Mouse (Mus musculus): ENCODE results near the gene Pyurf. TPM values are rescaled to one million over a fixed set of nuclear protein-coding genes. Genes with fewer than 3 reads are reported as not detected.

The Pyurf gene
- polyA plus RNA-seq, 2 experiments, result 11.7 to 14.7 TPM

GRCm38 (mm10) chr6:57661295-57661694 lies 30.6 kb downstream of the Pyurf start:
- H3K4me3 ChIP-seq (replicated peaks; ENCODE audit: low read length), result no peak overlapping the region
- WGBS, result 84% methylated on average over 4 of the region's 4 CpGs
- no peaks in the 10 kb centered on the region for H3K9me3 ChIP-seq (ENCODE audit: control insufficient read depth, low read length)
- TF ChIP-seq POLR2A (IDR thresholded peaks at IDR 0.05; ENCODE audit: borderline replicate concordance, extremely low read depth, insufficient read depth, insufficient read length), result no peak
- H3K9ac ChIP-seq (ENCODE audit: low read depth, low read length, severe bottlenecking), result no peak overlapping the region
- H3K4me2 ChIP-seq (replicated peaks; ENCODE audit: low read depth, low read length, severe bottlenecking), result no peak overlapping the region
- no peaks in the 10 kb centered on the region for H3K4me1 ChIP-seq (ENCODE audit: control insufficient read depth, insufficient read depth, low read length)
- no peak overlapping the region for H3K27ac ChIP-seq (replicated peaks; ENCODE audit: low read depth, low read length)
- H3K27me3 ChIP-seq (ENCODE audit: control insufficient read depth, insufficient read depth, low read length), result no peaks in the 10 kb centered on the region
- DNase-seq (ENCODE audit: low spot score) (no peak), ATAC-seq (ENCODE audit: low FRiP score, low read depth) (no peak)
- H3K36me3 ChIP-seq (ENCODE audit: control insufficient read depth, insufficient read depth, low read length), result no peaks in the 10 kb centered on the region

GRCm38 (mm10) chr6:57647256-57647655 lies 44.6 kb downstream of the Pyurf start:
- no peak for TF ChIP-seq POLR2A (IDR thresholded peaks at IDR 0.05; ENCODE audit: borderline replicate concordance, extremely low read depth, insufficient read depth, insufficient read length)
- ATAC-seq (ENCODE audit: low FRiP score, low read depth) (no peak), DNase-seq (ENCODE audit: low spot score) (no peak)
- Histone ChIP-seq H3K9ac (ENCODE audit: low read depth, low read length, severe bottlenecking) (no peak overlapping the region), H3K4me1 (ENCODE audit: control insufficient read depth, insufficient read depth, low read length) (no peaks in the 10 kb centered on the region), H3K27me3 (ENCODE audit: control insufficient read depth, insufficient read depth, low read length) (no peaks in the 10 kb centered on the region), H3K27ac (replicated peaks; ENCODE audit: low read depth, low read length) (no peak overlapping the region), H3K4me3 (replicated peaks; ENCODE audit: low read length) (no peak overlapping the region), H3K36me3 (ENCODE audit: control insufficient read depth, insufficient read depth, low read length) (no peaks in the 10 kb centered on the region), H3K9me3 (ENCODE audit: control insufficient read depth, low read length) (no peaks in the 10 kb centered on the region), H3K4me2 (replicated peaks; ENCODE audit: low read depth, low read length, severe bottlenecking) (no peak overlapping the region)
- WGBS, result 48% methylated on average over 1 of the region's 1 CpGs

GRCm38 (mm10) chr6:57641789-57642188 lies 50.1 kb downstream of the Pyurf start:
- H3K9ac ChIP-seq (ENCODE audit: low read depth, low read length, severe bottlenecking), result no peak overlapping the region
- ATAC-seq (ENCODE audit: low FRiP score, low read depth), result peak; percentile 82
- peaks cover 3% of the 10 kb centered on the region; the same call in 1 of the 2 replicates for H3K4me1 ChIP-seq (ENCODE audit: control insufficient read depth, insufficient read depth, low read length)
- no peak overlapping the region for H3K27ac ChIP-seq (replicated peaks; ENCODE audit: low read depth, low read length)
- WGBS, result 13% methylated on average over 4 of the region's 4 CpGs
- no peak for TF ChIP-seq POLR2A (IDR thresholded peaks at IDR 0.05; ENCODE audit: borderline replicate concordance, extremely low read depth, insufficient read depth, insufficient read length)
- H3K4me3 ChIP-seq (replicated peaks; ENCODE audit: low read length), result no peak overlapping the region
- no peaks in the 10 kb centered on the region for H3K9me3 ChIP-seq (ENCODE audit: control insufficient read depth, low read length)
- no peak overlapping the region for H3K4me2 ChIP-seq (replicated peaks; ENCODE audit: low read depth, low read length, severe bottlenecking)
- DNase-seq (ENCODE audit: low spot score), result peak; percentile 82
- H3K27me3 ChIP-seq (ENCODE audit: control insufficient read depth, insufficient read depth, low read length), result no peaks in the 10 kb centered on the region
- H3K36me3 ChIP-seq (ENCODE audit: control insufficient read depth, insufficient read depth, low read length), result no peaks in the 10 kb centered on the region

GRCm38 (mm10) chr6:57639531-57639930 lies 52.3 kb downstream of the Pyurf start:
- DNase-seq (ENCODE audit: low spot score) (no peak), ATAC-seq (ENCODE audit: low FRiP score, low read depth) (no peak)
- Histone ChIP-seq H3K4me3 (replicated peaks; ENCODE audit: low read length) (no peak overlapping the region), H3K27ac (replicated peaks; ENCODE audit: low read depth, low read length) (no peak overlapping the region), H3K9ac (ENCODE audit: low read depth, low read length, severe bottlenecking) (no peak overlapping the region), H3K4me2 (replicated peaks; ENCODE audit: low read depth, low read length, severe bottlenecking) (no peak overlapping the region), H3K4me1 (ENCODE audit: control insufficient read depth, insufficient read depth, low read length) (peaks cover 3% of the 10 kb centered on the region; the same call in 1 of the 2 replicates), H3K9me3 (ENCODE audit: control insufficient read depth, low read length) (no peaks in the 10 kb centered on the region), H3K27me3 (ENCODE audit: control insufficient read depth, insufficient read depth, low read length) (no peaks in the 10 kb centered on the region), H3K36me3 (ENCODE audit: control insufficient read depth, insufficient read depth, low read length) (no peaks in the 10 kb centered on the region)
- no peak for TF ChIP-seq POLR2A (IDR thresholded peaks at IDR 0.05; ENCODE audit: borderline replicate concordance, extremely low read depth, insufficient read depth, insufficient read length)
- 59% methylated on average over 1 of the region's 1 CpGs for WGBS

Other genes starting within 250 kb of the Pyurf start
- gene Ppm1k, start 156.6 kb downstream of the Pyurf start, polyA plus RNA-seq (2012; rRNA removed), result 4.0 and 4.2 TPM in 2 replicates
- gene Ppm1k, start 156.6 kb downstream of the Pyurf start, polyA plus RNA-seq (2014; fragmentation: Nextera tagmentation; extraction: Ambion mirVana), result 3.4 and 4.7 TPM in 2 replicates
- gene Herc6, start 111.1 kb downstream of the Pyurf start, polyA plus RNA-seq (2012; rRNA removed), result 1.7 and 3.4 TPM in 2 replicates
- gene Herc6, start 111.1 kb downstream of the Pyurf start, polyA plus RNA-seq (2014; fragmentation: Nextera tagmentation; extraction: Ambion mirVana), result 1.4 and 2.2 TPM in 2 replicates
- gene Lancl2, start 10.5 kb upstream of the Pyurf start, polyA plus RNA-seq (2012; rRNA removed), result 15.5 and 17.8 TPM in 2 replicates
- gene Lancl2, start 10.5 kb upstream of the Pyurf start, polyA plus RNA-seq (2014; fragmentation: Nextera tagmentation; extraction: Ambion mirVana), result 23.0 and 27.6 TPM in 2 replicates
- 46.2 and 46.3 TPM in 2 replicates for gene Vopp1, start 133.1 kb upstream of the Pyurf start, polyA plus RNA-seq (2012; rRNA removed)
- 27.5 and 31.9 TPM in 2 replicates for gene Vopp1, start 133.1 kb upstream of the Pyurf start, polyA plus RNA-seq (2014; fragmentation: Nextera tagmentation; extraction: Ambion mirVana)
- gene Vmn1r21, start 158.3 kb upstream of the Pyurf start, polyA plus RNA-seq (2012; rRNA removed), result not detected in 2 replicates
- gene Vmn1r21, start 158.3 kb upstream of the Pyurf start, polyA plus RNA-seq (2014; fragmentation: Nextera tagmentation; extraction: Ambion mirVana), result not detected in 2 replicates
- gene Vmn1r22, start 215.9 kb upstream of the Pyurf start, polyA plus RNA-seq (2012; rRNA removed), result not detected in 2 replicates
- gene Vmn1r22, start 215.9 kb upstream of the Pyurf start, polyA plus RNA-seq (2014; fragmentation: Nextera tagmentation; extraction: Ambion mirVana), result not detected in 2 replicates
- gene Vmn1r23, start 234.8 kb upstream of the Pyurf start, polyA plus RNA-seq (2012; rRNA removed), result not detected in 2 replicates
- not detected in 2 replicates for gene Vmn1r23, start 234.8 kb upstream of the Pyurf start, polyA plus RNA-seq (2014; fragmentation: Nextera tagmentation; extraction: Ambion mirVana)

Data from limb, embryonic 14.5 days (tissue).